In genomic region chr5:78602599-78602998, GRCm38 (mm10) we compare ENCODE assay signal across 23 mouse cellular contexts.
DNase-seq lines count a peak whose midpoint lies in the region; ATAC-seq and TF ChIP-seq lines count a peak whose summit lies in the region.
"Had no signal": no experiment of that assay in that cellular context is flagged by ENCODE, and none has a peak within 500 bp of the region (broad histone marks: within the 10 kb centered on the region; RNA-seq: fewer than 3 reads in every experiment).

No protein-coding gene starts in this region.

- no peaks in the 10 kb centered on the region for H3K9me3 ChIP-seq in kidney, postnatal 0 days (replicated peaks; ENCODE audit: low read length)
- no peaks in the 10 kb centered on the region for H3K9me3 ChIP-seq in limb, embryonic 10.5 days (replicated peaks)
- H3K9me3 ChIP-seq in liver, embryonic 11.5 days (ENCODE audit: control insufficient read depth, low read length) = no peaks in the 10 kb centered on the region
- H3K9me3 ChIP-seq: embryonic facial prominence, embryonic 13.5 days; forebrain, embryonic 12.5 days; hindbrain, embryonic 12.5 days had no signal

- no peak for ATAC-seq in kidney, postnatal 0 days (replicated peaks; ENCODE audit: low FRiP score, low read depth)
- no peak for ATAC-seq in liver, embryonic 11.5 days (replicated peaks; ENCODE audit: low FRiP score)
- ATAC-seq: CD4-positive, CD25-positive, alpha-beta regulatory T cell, adult 4 months; forebrain, embryonic 16.5 days; hindbrain, embryonic 16.5 days had no signal

- no peaks in the 10 kb centered on the region for H3K36me3 ChIP-seq in kidney, postnatal 0 days (ENCODE audit: insufficient read depth, low read length)
- H3K36me3 ChIP-seq in limb, embryonic 10.5 days = no peaks in the 10 kb centered on the region
- H3K36me3 ChIP-seq in liver, embryonic 11.5 days (ENCODE audit: control insufficient read depth, insufficient read depth, low read length) = no peaks in the 10 kb centered on the region
- H3K36me3 ChIP-seq: embryonic facial prominence, embryonic 13.5 days; forebrain, embryonic 12.5 days; G1E; heart, embryonic 13.5 days; hindbrain, embryonic 12.5 days had no signal

- no peaks in the 10 kb centered on the region for H3K4me1 ChIP-seq in kidney, postnatal 0 days (replicated peaks; ENCODE audit: insufficient read depth, low read length)
- peaks cover 24% of the 10 kb centered on the region for H3K4me1 ChIP-seq in limb, embryonic 10.5 days
- no peaks in the 10 kb centered on the region for H3K4me1 ChIP-seq in liver, embryonic 11.5 days (replicated peaks; ENCODE audit: control insufficient read depth, insufficient read depth, low read length)
- H3K4me1 ChIP-seq: embryonic facial prominence, embryonic 13.5 days; forebrain, embryonic 12.5 days; heart, embryonic 13.5 days; hindbrain, embryonic 12.5 days had no signal

- DNase-seq in embryo, embryonic 10 days (ENCODE audit: low spot score) = peak; percentile 15
- no peak for DNase-seq in embryo, embryonic 9.5 days (ENCODE audit: extremely low spot score)
- DNase-seq in kidney, postnatal 0 days (ENCODE audit: low spot score) = peak; percentile 17
- DNase-seq in kidney, postnatal 4 days = no peak
- DNase-seq in limb, embryonic 10.5 days (ENCODE audit: low spot score) = no peak
- DNase-seq in liver, embryonic 11.5 days (ENCODE audit: low spot score) = no peak
- DNase-seq in layer of hippocampus, adult 18-20 months (ENCODE audit: low spot score in 2 of 2) = no peak
- DNase-seq in lung, postnatal 25 days (ENCODE audit: low spot score) = no peak
- DNase-seq: adrenal gland, adult 8-10 months; adrenal gland, postnatal 36 days; B cell, adult 2 months; cerebellum, adult 2 months; cerebellum, postnatal 10 days; gastrocnemius, postnatal 25 days; heart, postnatal 36 days had no signal

- H3K9ac ChIP-seq in kidney, postnatal 0 days (ENCODE audit: low read depth, low read length) = no peak overlapping the region
- H3K9ac ChIP-seq in liver, embryonic 11.5 days (ENCODE audit: low read depth, low read length) = no peak overlapping the region
- H3K9ac ChIP-seq: embryonic facial prominence, embryonic 13.5 days; forebrain, embryonic 12.5 days; heart, embryonic 13.5 days; hindbrain, embryonic 12.5 days had no signal

- no peak overlapping the region for H3K27ac ChIP-seq in kidney, postnatal 0 days
- H3K27ac ChIP-seq in limb, embryonic 10.5 days = peak overlapping the region; percentile 50
- no peak overlapping the region for H3K27ac ChIP-seq in liver, embryonic 11.5 days (ENCODE audit: low read depth, low read length)
- H3K27ac ChIP-seq: embryonic facial prominence, embryonic 13.5 days; forebrain, embryonic 12.5 days; heart, embryonic 13.5 days; hindbrain, embryonic 12.5 days had no signal

- no peak for TF ChIP-seq CTCF in kidney, postnatal 0 days (IDR thresholded peaks at IDR 0.05; ENCODE audit: low read depth)

- H3K4me3 ChIP-seq in kidney, postnatal 0 days (replicated peaks; ENCODE audit: low read depth, low read length) = no peak overlapping the region
- H3K4me3 ChIP-seq in limb, embryonic 10.5 days = no peak overlapping the region
- H3K4me3 ChIP-seq in liver, embryonic 11.5 days (ENCODE audit: low read depth, low read length) = no peak overlapping the region
- H3K4me3 ChIP-seq: embryonic facial prominence, embryonic 13.5 days; forebrain, embryonic 12.5 days; heart, embryonic 13.5 days; hindbrain, embryonic 12.5 days had no signal

- no peak overlapping the region for H3K4me2 ChIP-seq in kidney, postnatal 0 days (ENCODE audit: low read length)
- no peak overlapping the region for H3K4me2 ChIP-seq in liver, embryonic 11.5 days
- H3K4me2 ChIP-seq: embryonic facial prominence, embryonic 13.5 days; forebrain, embryonic 12.5 days; heart, embryonic 13.5 days; hindbrain, embryonic 12.5 days had no signal

- H3K27me3 ChIP-seq in kidney, postnatal 0 days (ENCODE audit: insufficient read depth, low read length) = no peaks in the 10 kb centered on the region
- H3K27me3 ChIP-seq in limb, embryonic 10.5 days (ENCODE audit: low read depth, poor library complexity, severe bottlenecking) = no peaks in the 10 kb centered on the region
- no peaks in the 10 kb centered on the region for H3K27me3 ChIP-seq in liver, embryonic 11.5 days (replicated peaks; ENCODE audit: control insufficient read depth, insufficient read depth, low read length)
- H3K27me3 ChIP-seq: embryonic facial prominence, embryonic 13.5 days; forebrain, embryonic 12.5 days; heart, embryonic 13.5 days; hindbrain, embryonic 12.5 days had no signal

Comparison
In these comparisons a context has a peak if more than half of its experiments do, and no peak if none do; other contexts are left out.
1. DNase-seq: peak in embryo, embryonic 10 days (single experiment) and kidney, postnatal 0 days (single experiment); none in embryo, embryonic 9.5 days (single experiment), kidney, postnatal 4 days (0 of 2), limb, embryonic 10.5 days (single experiment), liver, embryonic 11.5 days (single experiment), layer of hippocampus, adult 18-20 months (0 of 2) and lung, postnatal 25 days (single experiment).